Mouse (Mus musculus): ENCODE measurements around the gene 4930562C15Rik. TPM values are rescaled to one million over a fixed set of nuclear protein-coding genes. Genes with fewer than 3 reads are reported as not detected.

The 4930562C15Rik gene
- 0.03 TPM in 1 of 2 replicates, not detected in the other for polyA plus RNA-seq (2012; rRNA removed)

DNA sequence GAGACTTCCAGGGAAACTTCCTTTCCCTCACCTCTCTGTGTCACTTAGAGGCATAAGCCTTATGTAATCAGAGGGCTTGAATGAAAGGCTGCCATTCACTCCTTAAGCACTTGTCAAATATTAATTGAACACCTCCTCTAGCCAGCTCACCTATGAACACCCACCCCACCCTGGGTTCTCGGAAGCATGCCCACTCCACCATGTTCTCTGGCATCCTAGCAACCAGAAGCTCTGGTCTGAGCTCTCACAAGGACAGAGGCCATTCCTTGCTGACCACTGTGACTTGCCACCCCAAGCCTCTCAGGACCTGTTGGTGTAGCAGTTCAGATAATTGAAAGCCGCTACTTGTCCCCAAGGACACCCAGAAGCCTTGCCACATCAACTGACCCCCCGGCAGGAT is at the start of gene 4930562C15Rik:
4930562C15Rik (plus strand) TSS at position 226 of the 400 bp plus-strand sequence.
- Histone ChIP-seq H3K27ac (ENCODE audit: insufficient read depth, low read depth, low read length) (no peak within 1 kb of the TSS), H3K4me1 (ENCODE audit: control insufficient read depth, insufficient read depth, low read length) (no peaks in the 10 kb centered on the region), H3K27me3 (replicated peaks; ENCODE audit: control insufficient read depth, insufficient read depth, low read length) (no peaks in the 10 kb centered on the region), H3K4me3 (ENCODE audit: insufficient read depth, low read depth, low read length) (no peak within 1 kb of the TSS), H3K36me3 (ENCODE audit: control insufficient read depth, insufficient read depth, low read length) (no peaks in the 10 kb centered on the region)
- DNase-seq, result peak; percentile 74
- 74% methylated on average over 3 of the region's 3 CpGs for WGBS
- TF ChIP-seq CTCF (conservative IDR thresholded peaks at IDR 0.05; ENCODE audit: insufficient read depth, insufficient read length, low read depth, low read length) (no peak), POLR2A (IDR thresholded peaks at IDR 0.05; ENCODE audit: low read depth, low read length) (no peak)

DNA sequence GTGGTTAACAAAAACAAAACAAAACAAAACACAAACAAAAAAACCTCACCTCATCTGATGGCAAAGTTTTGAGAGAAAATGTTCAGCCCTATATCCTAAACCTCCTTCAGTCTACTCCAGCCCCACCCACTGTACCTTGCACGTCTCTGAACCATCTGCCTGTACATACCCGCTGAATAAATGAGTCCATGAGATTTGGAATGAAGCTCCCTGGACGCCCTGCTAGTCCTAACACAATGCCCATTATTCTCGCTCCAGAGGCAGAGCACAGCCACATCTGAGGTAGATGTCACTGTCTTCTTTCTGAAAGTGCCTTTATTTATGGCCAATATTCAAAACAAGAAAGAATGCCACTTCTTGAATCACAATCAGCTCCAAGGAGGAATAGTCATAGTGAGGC is 49.5 kb upstream of the 4930562C15Rik start:
- 39% methylated on average over 4 of the region's 4 CpGs for WGBS
- H3K4me3 ChIP-seq (ENCODE audit: insufficient read depth, low read depth, low read length), result no peak overlapping the region

DNA sequence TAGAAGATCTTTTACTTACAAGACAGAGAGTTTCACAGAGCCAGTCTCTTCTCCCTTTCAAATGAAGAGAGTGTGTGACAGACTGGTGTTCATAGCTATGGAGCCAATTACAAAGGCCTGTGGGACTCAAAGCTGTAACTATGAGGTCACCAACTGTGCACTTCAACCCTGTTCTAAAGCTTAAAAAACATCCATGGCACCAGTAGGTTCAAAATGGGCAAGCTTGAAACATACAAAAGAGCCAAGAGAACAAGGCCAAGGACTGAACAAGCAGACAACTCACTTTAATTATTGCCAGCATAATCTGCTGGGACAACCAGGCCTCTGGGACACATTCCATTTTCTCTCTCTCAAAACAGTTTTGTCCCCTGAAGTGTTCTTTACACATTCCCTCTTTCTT is 47.0 kb upstream of the 4930562C15Rik start:
- DNase-seq, result peak; percentile 46
- 0 out of 2 replicates have a peak overlapping the region, but pooled peaks have one; percentile 8 for H3K27ac ChIP-seq (ENCODE audit: insufficient read depth, low read depth, low read length)
- no peak for TF ChIP-seq POLR2A (IDR thresholded peaks at IDR 0.05; ENCODE audit: low read depth, low read length)
- no peak for TF ChIP-seq CTCF (conservative IDR thresholded peaks at IDR 0.05; ENCODE audit: insufficient read depth, insufficient read length, low read depth, low read length)
- H3K36me3 ChIP-seq (ENCODE audit: control insufficient read depth, insufficient read depth, low read length), result no peaks in the 10 kb centered on the region
- no peak overlapping the region for H3K4me3 ChIP-seq (ENCODE audit: insufficient read depth, low read depth, low read length)
- no peaks in the 10 kb centered on the region for H3K27me3 ChIP-seq (replicated peaks; ENCODE audit: control insufficient read depth, insufficient read depth, low read length)
- H3K4me1 ChIP-seq (ENCODE audit: control insufficient read depth, insufficient read depth, low read length), result peaks cover 26% of the 10 kb centered on the region

More for the DNA sequence above, 49.5 kb upstream of the 4930562C15Rik start:
- no peak overlapping the region for H3K27ac ChIP-seq (ENCODE audit: insufficient read depth, low read depth, low read length)
- TF ChIP-seq CTCF (conservative IDR thresholded peaks at IDR 0.05; ENCODE audit: insufficient read depth, insufficient read length, low read depth, low read length) (no peak), POLR2A (IDR thresholded peaks at IDR 0.05; ENCODE audit: low read depth, low read length) (no peak)
- no peaks in the 10 kb centered on the region for H3K27me3 ChIP-seq (replicated peaks; ENCODE audit: control insufficient read depth, insufficient read depth, low read length)
- DNase-seq, result no peak
- H3K4me1 ChIP-seq (ENCODE audit: control insufficient read depth, insufficient read depth, low read length), result peaks cover 32% of the 10 kb centered on the region
- no peaks in the 10 kb centered on the region for H3K36me3 ChIP-seq (ENCODE audit: control insufficient read depth, insufficient read depth, low read length)

DNA sequence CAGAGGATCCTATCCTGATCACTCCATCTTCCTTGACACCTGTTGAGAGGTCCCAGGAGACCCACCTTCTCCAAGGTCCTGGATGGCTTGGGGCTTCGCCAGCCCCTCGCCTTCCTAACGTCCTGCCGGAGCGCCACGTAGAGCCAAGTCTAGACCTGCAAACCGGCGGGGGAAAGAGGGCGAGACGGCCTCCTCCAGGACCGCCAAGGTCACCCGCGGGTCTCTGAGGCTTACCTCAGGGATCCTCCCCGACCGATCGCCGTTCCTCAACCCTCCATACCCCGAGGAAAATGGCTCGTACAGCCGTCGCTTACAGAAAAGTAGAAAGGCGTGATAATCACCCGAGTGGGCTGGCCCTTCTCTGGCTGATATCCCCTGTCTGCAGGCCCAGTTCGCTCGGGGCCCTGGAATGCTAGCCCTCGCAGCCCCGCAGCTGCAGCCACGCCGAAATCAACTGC is 45.9 kb upstream of the 4930562C15Rik start:
- H3K27ac ChIP-seq (ENCODE audit: insufficient read depth, low read depth, low read length), result peak overlapping the region; percentile 85
- under 1% methylated on average over 29 of the region's 29 CpGs for WGBS
- TF ChIP-seq POLR2A (IDR thresholded peaks at IDR 0.05; ENCODE audit: low read depth, low read length) (no peak), CTCF (conservative IDR thresholded peaks at IDR 0.05; ENCODE audit: insufficient read depth, insufficient read length, low read depth, low read length) (no peak)
- no peaks in the 10 kb centered on the region for H3K27me3 ChIP-seq (replicated peaks; ENCODE audit: control insufficient read depth, insufficient read depth, low read length)
- peak overlapping the region; percentile 69 for H3K4me3 ChIP-seq (ENCODE audit: insufficient read depth, low read depth, low read length)
- peak; percentile 38 for DNase-seq
- no peaks in the 10 kb centered on the region for H3K36me3 ChIP-seq (ENCODE audit: control insufficient read depth, insufficient read depth, low read length)
- peaks cover 15% of the 10 kb centered on the region for H3K4me1 ChIP-seq (ENCODE audit: control insufficient read depth, insufficient read depth, low read length)

DNA sequence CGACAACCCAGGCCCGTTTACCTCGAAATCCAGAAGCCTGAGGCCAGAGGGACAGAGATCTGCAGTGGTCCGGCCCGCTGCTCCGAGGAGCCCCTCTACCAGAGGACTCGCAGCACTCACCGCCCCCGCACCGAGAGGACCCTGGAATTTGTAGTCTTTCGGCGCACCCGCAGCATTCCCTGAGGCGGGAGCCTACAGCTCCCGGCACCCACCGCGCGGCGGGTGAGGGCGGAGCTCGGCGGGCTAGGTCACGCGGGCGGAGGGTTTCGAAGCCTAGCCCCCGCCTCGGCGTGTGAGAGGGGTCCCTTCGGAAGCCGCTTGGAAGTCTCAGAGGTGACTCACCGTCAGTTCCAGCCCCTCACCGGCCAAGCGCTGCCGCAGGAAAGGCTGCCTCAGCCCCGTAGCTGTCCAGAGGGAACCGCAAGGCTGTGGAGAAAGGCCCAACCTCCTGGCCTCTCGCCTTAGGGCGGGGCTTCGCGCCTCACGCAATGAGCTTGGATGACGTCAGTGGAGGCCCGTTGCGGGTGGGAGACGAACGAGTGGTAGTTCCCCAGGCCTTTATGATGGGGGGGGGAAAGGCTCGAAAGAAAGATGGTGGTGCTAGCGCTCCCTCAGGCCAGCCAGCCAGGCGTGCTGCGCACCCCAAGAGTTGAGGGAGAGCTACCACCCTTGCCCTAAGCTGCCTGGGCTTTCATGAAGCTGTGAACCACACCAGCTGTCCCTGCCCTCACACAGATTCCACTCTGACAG is 45.2 kb upstream of the 4930562C15Rik start, which contains the start of gene Cdip1:
Cdip1 (minus strand) TSS at position 483 of the 750 bp plus-strand sequence.
- TF ChIP-seq CTCF (conservative IDR thresholded peaks at IDR 0.05; ENCODE audit: insufficient read depth, insufficient read length, low read depth, low read length) (no peak), POLR2A (IDR thresholded peaks at IDR 0.05; ENCODE audit: low read depth, low read length) (peak; percentile 10)
- peak; percentile 96 for DNase-seq
- Histone ChIP-seq H3K4me1 (ENCODE audit: control insufficient read depth, insufficient read depth, low read length) (peaks cover 12% of the 10 kb centered on the region; the same call in 1 of the 2 replicates), H3K27ac (ENCODE audit: insufficient read depth, low read depth, low read length) (peak within 1 kb of the TSS; percentile 96), H3K27me3 (replicated peaks; ENCODE audit: control insufficient read depth, insufficient read depth, low read length) (no peaks in the 10 kb centered on the region), H3K4me3 (ENCODE audit: insufficient read depth, low read depth, low read length) (peak within 1 kb of the TSS; percentile 69), H3K36me3 (ENCODE audit: control insufficient read depth, insufficient read depth, low read length) (no peaks in the 10 kb centered on the region)
- WGBS, result under 1% methylated on average over 51 of the region's 51 CpGs

DNA sequence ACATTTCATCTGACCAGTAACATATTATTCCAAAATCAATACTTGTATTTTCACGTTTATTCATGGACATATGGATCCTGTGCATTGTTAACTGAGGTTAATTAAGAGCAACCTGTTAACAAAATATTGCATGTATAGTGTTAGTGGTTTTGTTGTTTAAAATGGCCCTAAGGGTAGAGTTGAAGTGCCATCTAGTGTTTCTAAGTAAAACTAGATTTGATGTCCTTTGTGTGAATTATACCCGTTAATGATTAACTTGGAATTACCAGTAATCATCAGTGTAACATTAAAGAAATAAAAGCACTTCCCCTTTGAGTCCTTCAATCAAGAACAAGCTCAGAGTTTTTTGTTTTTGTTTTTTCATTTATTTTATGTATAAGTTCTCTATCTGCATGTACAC is 43.9 kb upstream of the 4930562C15Rik start:
- Histone ChIP-seq H3K4me3 (ENCODE audit: insufficient read depth, low read depth, low read length) (no peak overlapping the region), H3K27me3 (replicated peaks; ENCODE audit: control insufficient read depth, insufficient read depth, low read length) (no peaks in the 10 kb centered on the region), H3K27ac (ENCODE audit: insufficient read depth, low read depth, low read length) (no peak overlapping the region), H3K36me3 (ENCODE audit: control insufficient read depth, insufficient read depth, low read length) (no peaks in the 10 kb centered on the region), H3K4me1 (ENCODE audit: control insufficient read depth, insufficient read depth, low read length) (peaks cover 12% of the 10 kb centered on the region; the same call in 1 of the 2 replicates)
- peak; percentile 62 for DNase-seq
- no peak for TF ChIP-seq POLR2A (IDR thresholded peaks at IDR 0.05; ENCODE audit: low read depth, low read length)
- TF ChIP-seq CTCF (conservative IDR thresholded peaks at IDR 0.05; ENCODE audit: insufficient read depth, insufficient read length, low read depth, low read length), result no peak
- 23% methylated on average over 2 of the region's 2 CpGs for WGBS

DNA sequence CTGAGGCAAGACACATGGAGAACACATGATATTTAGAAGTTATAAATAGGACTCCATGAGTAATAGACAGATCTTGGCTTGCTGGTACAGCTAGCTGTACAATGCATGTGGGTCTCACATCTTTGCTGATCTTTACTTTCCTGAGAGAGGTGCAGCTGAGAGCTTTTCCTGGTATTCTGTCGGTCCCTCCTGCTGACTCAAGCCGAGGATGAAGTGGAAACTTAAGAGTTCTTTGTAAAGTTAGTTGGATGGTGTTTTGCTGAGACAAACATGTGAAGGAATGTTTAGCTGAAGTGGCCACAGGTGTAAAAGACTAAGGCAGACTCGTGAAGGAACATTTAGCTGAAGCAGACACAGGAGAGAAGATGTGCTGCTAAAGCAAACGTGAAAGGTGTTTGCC is 38.6 kb upstream of the 4930562C15Rik start:
- Histone ChIP-seq H3K4me3 (ENCODE audit: insufficient read depth, low read depth, low read length) (no peak overlapping the region), H3K27me3 (replicated peaks; ENCODE audit: control insufficient read depth, insufficient read depth, low read length) (no peaks in the 10 kb centered on the region), H3K27ac (ENCODE audit: insufficient read depth, low read depth, low read length) (no peak overlapping the region), H3K4me1 (ENCODE audit: control insufficient read depth, insufficient read depth, low read length) (no peaks in the 10 kb centered on the region; the same call in 1 of the 2 replicates), H3K36me3 (ENCODE audit: control insufficient read depth, insufficient read depth, low read length) (no peaks in the 10 kb centered on the region)
- DNase-seq, result no peak
- TF ChIP-seq CTCF (conservative IDR thresholded peaks at IDR 0.05; ENCODE audit: insufficient read depth, insufficient read length, low read depth, low read length) (no peak), POLR2A (IDR thresholded peaks at IDR 0.05; ENCODE audit: low read depth, low read length) (no peak)
- 81% methylated on average over 4 of the region's 4 CpGs for WGBS

All from kidney, adult 2 months (tissue).